Mouse (Mus musculus) megakaryocyte, embryonic 14.5 days (primary cell): ENCODE measurements around the gene Spata46.

Experiments used
- FLI1 ChIP-seq: IDR thresholded peaks from 2 replicates; pipeline ENCODE4 v1.6.1; 2012; ENCODE audit warnings: low read length, inconsistent platforms, mixed read lengths
- GATA1 ChIP-seq: IDR thresholded peaks from 3 replicates; pipeline ENCODE4 v1.6.1; 2012; ENCODE audit warnings: mixed read lengths, low read length, inconsistent platforms, borderline replicate concordance

DNA sequence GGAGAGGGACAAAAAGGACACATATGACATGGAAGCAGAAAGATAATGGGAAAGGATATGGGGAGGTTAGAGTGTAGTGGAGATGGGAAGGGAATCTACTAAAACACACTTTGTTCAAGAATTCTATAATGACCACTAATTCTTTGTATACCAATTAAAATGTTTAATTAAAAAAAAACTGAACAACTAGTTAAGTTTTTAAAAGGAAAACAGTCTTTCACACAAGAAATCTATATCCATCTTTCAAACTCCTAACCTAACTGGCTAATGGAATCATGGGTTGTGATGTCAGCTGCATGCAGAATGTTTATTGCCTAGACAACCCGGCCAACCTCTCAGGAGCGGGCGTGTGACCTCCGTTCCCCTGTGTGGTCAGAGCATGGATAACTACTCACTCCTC is at the start of gene Spata46:
- TF ChIP-seq FLI1 = no peak
- TF ChIP-seq GATA1 = no peak
